Mouse (Mus musculus) embryonic fibroblast, embryonic 13.5 days (primary cell): ENCODE measurements around the gene Use1. TPM values are rescaled to one million over a fixed set of nuclear protein-coding genes. Genes with fewer than 3 reads are reported as not detected.

Source experiments
- H3K27ac ChIP-seq: 2 replicates; pipeline ENCODE4 v1.5.1; 2012; ENCODE audit warnings: low read length, control low read depth, inconsistent platforms; ENCODE audit not compliant: insufficient read depth
- H3K4me1 ChIP-seq: 2 replicates; pipeline ENCODE4 v1.6.1; 2011; ENCODE audit warnings: low read length; ENCODE audit not compliant: control insufficient read depth, insufficient read depth
- H3K4me3 ChIP-seq: 2 replicates; pipeline ENCODE4 v1.5.1; 2011; ENCODE audit warnings: mild to moderate bottlenecking, control low read depth, low read length; ENCODE audit not compliant: insufficient read depth
- CTCF ChIP-seq: IDR thresholded peaks from 2 replicates; pipeline ENCODE4 v1.5.1; 2011; ENCODE audit warnings: mild to moderate bottlenecking, control low read depth, low read length, moderate library complexity, borderline replicate concordance; ENCODE audit not compliant: insufficient read depth
- POLR2A ChIP-seq: IDR thresholded peaks from 2 replicates; pipeline ENCODE4 v1.6.1; 2011; ENCODE audit warnings: low read depth, mild to moderate bottlenecking, control low read depth, low read length, moderate library complexity
- polyA plus RNA-seq: library from polyadenylated mRNA; stranded (reverse); fragments of >200 nt; gene quantifications from 2 replicates; pipeline ENCODE4 v1.2.4, GENCODE M21; 2011; ENCODE audit warnings: low read depth; ENCODE audit not compliant: missing spikeins, insufficient read length

Gene Use1
- polyA plus RNA-seq, 1 experiment: 97.6 TPM

- H3K27ac ChIP-seq: no peak overlapping the region
- TF ChIP-seq CTCF: no peak
- no peak for TF ChIP-seq POLR2A
- H3K4me3 ChIP-seq: no peak overlapping the region
- no peaks in the 10 kb centered on the region for H3K4me1 ChIP-seq
Measured at GRCm38 (mm10) chr8:71408231-71408630, 41.6 kb downstream of the Use1 start.

GRCm38 (mm10) chr8:71411535-71412273 lies 45.1 kb downstream of the Use1 start:
- TF ChIP-seq POLR2A (peak; percentile 43; the same call in 1 of the 2 replicates), CTCF (no peak)
- Histone ChIP-seq H3K4me1 (no peaks in the 10 kb centered on the region), H3K4me3 (no peak overlapping the region), H3K27ac (no peak overlapping the region)

Other genes starting within 250 kb of the Use1 start
- 67.5 and 95.8 TPM in 2 replicates for gene Myo9b, start 94.1 kb upstream of the Use1 start, polyA plus RNA-seq
- 23.1 and 29.7 TPM in 2 replicates for gene Haus8, start 93.9 kb upstream of the Use1 start, polyA plus RNA-seq
- 2.3 and 3.2 TPM in 2 replicates for gene Ocel1, start 4.5 kb downstream of the Use1 start, polyA plus RNA-seq
- 40.8 and 48.9 TPM in 2 replicates for gene Nr2f6, start 15.1 kb downstream of the Use1 start, polyA plus RNA-seq
- gene Ushbp1, start 29.0 kb downstream of the Use1 start, polyA plus RNA-seq: not detected in 2 replicates
- 84.5 and 91.6 TPM in 2 replicates for gene Babam1, start 30.0 kb downstream of the Use1 start, polyA plus RNA-seq
- 3.9 and 5.7 TPM in 2 replicates for gene Ankle1, start 39.2 kb downstream of the Use1 start, polyA plus RNA-seq
- gene Abhd8, start 96.8 kb downstream of the Use1 start, polyA plus RNA-seq: 19.4 and 20.9 TPM in 2 replicates
- gene Mrpl34, start 98.1 kb downstream of the Use1 start, polyA plus RNA-seq: 36.9 and 50.5 TPM in 2 replicates
- gene Dda1, start 102.4 kb downstream of the Use1 start, polyA plus RNA-seq: 63.1 and 70.4 TPM in 2 replicates
- gene Ano8, start 119.1 kb downstream of the Use1 start, polyA plus RNA-seq: 15.4 and 15.6 TPM in 2 replicates
- gene Gtpbp3, start 121.3 kb downstream of the Use1 start, polyA plus RNA-seq: 10.5 and 12.5 TPM in 2 replicates
- 0.33 and 0.44 TPM in 2 replicates for gene Plvap, start 144.9 kb downstream of the Use1 start, polyA plus RNA-seq
- not detected in 2 replicates for gene Ccdc194, start 158.9 kb downstream of the Use1 start, polyA plus RNA-seq
- 102 and 107 TPM in 2 replicates for gene Bst2, start 170.6 kb downstream of the Use1 start, polyA plus RNA-seq
- 38.3 and 39.4 TPM in 2 replicates for gene Mvb12a, start 176.1 kb downstream of the Use1 start, polyA plus RNA-seq
- 0.32 TPM in 1 of 2 replicates, not detected in the other for gene Tmem221, start 192.0 kb downstream of the Use1 start, polyA plus RNA-seq
- not detected in 2 replicates for gene Nxnl1, start 199.8 kb downstream of the Use1 start, polyA plus RNA-seq
- 13.7 and 17.7 TPM in 2 replicates for gene Slc27a1, start 202.0 kb downstream of the Use1 start, polyA plus RNA-seq
- gene Pgls, start 225.3 kb downstream of the Use1 start, polyA plus RNA-seq: 86.0 and 99.4 TPM in 2 replicates
- 1.8 and 3.0 TPM in 2 replicates for gene Fam129c, start 230.8 kb downstream of the Use1 start, polyA plus RNA-seq
- gene Colgalt1, start 244.2 kb downstream of the Use1 start, polyA plus RNA-seq: 147 and 163 TPM in 2 replicates